Mouse (Mus musculus) heart, adult 2 months (tissue): ENCODE measurements around the gene Tnni2.

ENCODE experiments used
- CTCF ChIP-seq: fragments of 200-600 bp; IDR thresholded peaks from 2 replicates; pipeline ENCODE4 v1.8.1; 2022; ENCODE audit warnings: antibody characterized with exemption, mild to moderate bottlenecking, moderate library complexity
- EP300 ChIP-seq: fragments of 200-500 bp; IDR thresholded peaks from 2 replicates; pipeline ENCODE4 v1.6.1; 2011; ENCODE audit warnings: low read depth, low read length, control low read depth; ENCODE audit not compliant: insufficient read depth
- POLR2A ChIP-seq: fragments of 200-500 bp; IDR thresholded peaks from 2 replicates; pipeline ENCODE4 v1.6.1; 2011; ENCODE audit warnings: mild to moderate bottlenecking, low read depth, low read length, control low read depth; ENCODE audit not compliant: insufficient read depth

DNA sequence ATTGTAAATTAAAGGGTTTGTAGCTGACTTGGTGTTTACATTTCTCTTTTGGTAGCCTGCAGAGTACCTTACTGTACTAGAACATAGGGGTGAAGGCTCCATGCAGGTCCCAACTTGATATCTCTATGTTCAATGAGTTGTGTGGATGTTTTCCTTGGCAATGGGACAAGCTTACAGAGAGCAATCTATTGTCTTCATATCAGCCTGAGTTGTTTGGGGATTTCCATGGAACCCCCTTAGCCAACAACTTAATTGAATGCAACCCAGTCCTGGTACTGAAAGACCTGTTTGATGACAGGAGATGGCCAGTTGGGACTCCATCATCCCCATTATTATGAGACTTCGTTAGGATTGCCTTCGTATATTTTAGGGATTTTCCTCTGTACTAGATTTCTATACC is 23.6 kb upstream of the Tnni2 start:
- TF ChIP-seq POLR2A (no peak), CTCF (no peak), EP300 (no peak)
